Mouse (Mus musculus) bone marrow, adult 2 months (tissue): ENCODE data around the gene Mreg.

Experiments
- CTCF ChIP-seq: fragments of 200-500 bp; IDR thresholded peaks from 2 replicates; pipeline ENCODE4 v1.5.1; 2011; ENCODE audit warnings: low read length, control low read depth; ENCODE audit not compliant: control insufficient read depth, insufficient read depth
- POLR2A ChIP-seq: fragments of 200-500 bp; IDR thresholded peaks from 2 replicates; pipeline ENCODE4 v1.6.1; 2011; ENCODE audit warnings: low read depth, mild to moderate bottlenecking, control low read depth, low read length, borderline replicate concordance; ENCODE audit not compliant: control insufficient read depth

GRCm38 (mm10) chr1:72191449-72191848 is 20.7 kb downstream of the Mreg start:
- no peak for TF ChIP-seq POLR2A
- no peak for TF ChIP-seq CTCF
